Mouse (Mus musculus) bone marrow macrophage, adult 2 months (primary cell): ENCODE results near the gene Atp8a1.

Experiments used
- CTCF ChIP-seq: IDR thresholded peaks from 2 replicates; pipeline ENCODE4 v1.5.1; 2012; ENCODE audit warnings: low read depth, mild to moderate bottlenecking, low read length, moderate library complexity
- POLR2A ChIP-seq: IDR thresholded peaks from 2 replicates; pipeline ENCODE4 v1.6.1; 2012; ENCODE audit warnings: mild to moderate bottlenecking, low read depth, low read length, borderline replicate concordance

DNA sequence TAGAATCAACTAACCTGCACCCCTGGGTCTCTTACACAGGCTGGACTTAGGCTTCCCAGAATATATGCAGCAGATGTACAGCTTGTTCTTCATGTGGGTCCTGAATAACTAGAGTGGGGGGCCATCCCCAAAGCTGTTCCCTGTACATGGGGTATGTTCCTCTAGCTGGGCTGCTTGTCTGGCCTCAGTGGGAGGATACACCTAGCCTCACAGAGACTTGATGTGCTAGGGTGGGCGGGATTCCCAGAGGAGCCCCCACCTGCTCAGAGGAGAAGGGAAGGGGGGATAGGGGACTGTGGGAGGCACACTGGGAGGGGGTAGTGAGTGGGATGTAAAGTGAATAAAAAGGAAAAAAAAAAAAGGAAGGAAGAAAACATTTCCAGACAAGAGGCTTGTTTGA lies 147.8 kb downstream of the Atp8a1 start:
- no peak for TF ChIP-seq POLR2A
- TF ChIP-seq CTCF: no peak
